Mouse (Mus musculus): ENCODE measurements at regions not wholly inside any gene's neighbourhood (a gene's known extent, or its start where the extent isn't known, plus 50 kb on each side); places are given as distances from the start of the nearest gene placed in this dataset.

- intact Hi-C loops (cut with DNase I): no loop called here
- no peak for DNase-seq (ENCODE audit: low spot score in 2 of 2)
These were observed 257.8 kb upstream of the Gm12728 start for GRCm38 (mm10) chr4:105531651-105532425.

- intact Hi-C loops (cut with DNase I): no loop called here
- DNase-seq (ENCODE audit: low spot score in 2 of 2): no peak
These were observed 254.2 kb upstream of the Gm12728 start for GRCm38 (mm10) chr4:105535451-105535850.

- DNase-seq (ENCODE audit: low spot score in 2 of 2): no peak
- intact Hi-C loops (cut with DNase I): no loop called here
These were observed 244.2 kb upstream of the Gm12728 start for GRCm38 (mm10) chr4:105545486-105545885.

- no peak for DNase-seq (ENCODE audit: low spot score in 2 of 2)
- intact Hi-C loops (cut with DNase I): no loop called here
These were observed 239.8 kb upstream of the Gm12728 start for GRCm38 (mm10) chr4:105549744-105550440.

- intact Hi-C loops (cut with DNase I): no loop called here
- DNase-seq (ENCODE audit: low spot score in 2 of 2): no peak
These were observed 237.5 kb upstream of the Gm12728 start for GRCm38 (mm10) chr4:105551966-105552685.

- DNase-seq (ENCODE audit: low spot score in 2 of 2): no peak
- intact Hi-C loops (cut with DNase I): no loop called here
These were observed 234.7 kb upstream of the Gm12728 start for GRCm38 (mm10) chr4:105554994-105555393.

- intact Hi-C loops (cut with DNase I): no loop called here
These were observed 233.7 kb upstream of the Gm12728 start for GRCm38 (mm10) chr4:105555941-105556340.

GRCm38 (mm10) chr4:105557396-105557795 is 232.3 kb upstream of the Gm12728 start:
- intact Hi-C loops (cut with DNase I): no loop called here
- DNase-seq (ENCODE audit: low spot score in 2 of 2): no peak

More at GRCm38 (mm10) chr4:105555941-105556340, 233.7 kb upstream of the Gm12728 start:
- no peak for DNase-seq (ENCODE audit: low spot score in 2 of 2)

GRCm38 (mm10) chr4:105560055-105560454 is 229.6 kb upstream of the Gm12728 start:
- intact Hi-C loops (cut with DNase I): no loop called here
- no peak for DNase-seq (ENCODE audit: low spot score in 2 of 2)

- DNase-seq (ENCODE audit: low spot score in 2 of 2): no peak
- intact Hi-C loops (cut with DNase I): no loop called here
These were observed 228.9 kb upstream of the Gm12728 start for GRCm38 (mm10) chr4:105560781-105561180.

GRCm38 (mm10) chr4:105561611-105562010 is 228.1 kb upstream of the Gm12728 start:
- intact Hi-C loops (cut with DNase I): no loop called here
- no peak for DNase-seq (ENCODE audit: low spot score in 2 of 2)

GRCm38 (mm10) chr4:105565796-105566195 is 223.9 kb upstream of the Gm12728 start:
- no peak for DNase-seq (ENCODE audit: low spot score in 2 of 2)
- intact Hi-C loops (cut with DNase I): no loop called here

GRCm38 (mm10) chr4:105566513-105567457 is 222.9 kb upstream of the Gm12728 start:
- intact Hi-C loops (cut with DNase I): no loop called here

GRCm38 (mm10) chr4:105569671-105570070 is 220.0 kb upstream of the Gm12728 start:
- DNase-seq (ENCODE audit: low spot score in 2 of 2): no peak

More at GRCm38 (mm10) chr4:105566513-105567457, 222.9 kb upstream of the Gm12728 start:
- no peak for DNase-seq (ENCODE audit: low spot score in 2 of 2)

GRCm38 (mm10) chr4:105575550-105575949 is 214.1 kb upstream of the Gm12728 start:
- intact Hi-C loops (cut with DNase I): no loop called here

More at GRCm38 (mm10) chr4:105569671-105570070, 220.0 kb upstream of the Gm12728 start:
- intact Hi-C loops (cut with DNase I): no loop called here

GRCm38 (mm10) chr4:105580987-105581386 is 208.7 kb upstream of the Gm12728 start:
- intact Hi-C loops (cut with DNase I): no loop called here
- no peak for DNase-seq (ENCODE audit: low spot score in 2 of 2)

More at GRCm38 (mm10) chr4:105575550-105575949, 214.1 kb upstream of the Gm12728 start:
- no peak for DNase-seq (ENCODE audit: low spot score in 2 of 2)

GRCm38 (mm10) chr4:105584329-105584925 is 205.2 kb upstream of the Gm12728 start:
- no peak for DNase-seq (ENCODE audit: low spot score in 2 of 2)
- intact Hi-C loops (cut with DNase I): no loop called here

GRCm38 (mm10) chr4:105603661-105604060 is 186.0 kb upstream of the Gm12728 start:
- intact Hi-C loops (cut with DNase I): no loop called here
- no peak for DNase-seq (ENCODE audit: low spot score in 2 of 2)

- no peak for DNase-seq (ENCODE audit: low spot score in 2 of 2)
- intact Hi-C loops (cut with DNase I): no loop called here
These were observed 185.1 kb upstream of the Gm12728 start for GRCm38 (mm10) chr4:105604607-105605006.
